Mouse (Mus musculus) neural tube, embryonic 10.5 days (tissue): ENCODE data around the gene Tdg.
"Not testable (repeated sequence)": the region's sequence is repeated elsewhere in the genome, so short reads cannot be mapped to it uniquely, and the experiment has no call there.

Source experiments
- DNase-seq: peaks from one replicate; pipeline ENCODE4 v3.0.0-alpha.2; 2017; ENCODE audit warnings: low spot score; ENCODE audit errors: extremely low spot score

The Tdg gene

GRCm38 (mm10) chr10:82629586-82630255 lies at the start of gene Tdg:
Gene Tdg (plus strand): TSS chr10:82629828.
- peak; percentile 89 for DNase-seq

GRCm38 (mm10) chr10:82589673-82590072 lies 40.0 kb upstream of the Tdg start:
- not testable (repeated sequence) for DNase-seq

GRCm38 (mm10) chr10:82594421-82594820 lies 35.2 kb upstream of the Tdg start:
- not testable (repeated sequence) for DNase-seq

GRCm38 (mm10) chr10:82622235-82622634 lies 7.4 kb upstream of the Tdg start:
- peak; percentile 25 for DNase-seq

- peak; percentile 95 for DNase-seq
Measured at GRCm38 (mm10) chr10:82622671-82623552, 6.7 kb upstream of the Tdg start, which contains the start of gene 1190007I07Rik. Gene 1190007I07Rik (minus strand): TSS chr10:82623228.

DNA sequence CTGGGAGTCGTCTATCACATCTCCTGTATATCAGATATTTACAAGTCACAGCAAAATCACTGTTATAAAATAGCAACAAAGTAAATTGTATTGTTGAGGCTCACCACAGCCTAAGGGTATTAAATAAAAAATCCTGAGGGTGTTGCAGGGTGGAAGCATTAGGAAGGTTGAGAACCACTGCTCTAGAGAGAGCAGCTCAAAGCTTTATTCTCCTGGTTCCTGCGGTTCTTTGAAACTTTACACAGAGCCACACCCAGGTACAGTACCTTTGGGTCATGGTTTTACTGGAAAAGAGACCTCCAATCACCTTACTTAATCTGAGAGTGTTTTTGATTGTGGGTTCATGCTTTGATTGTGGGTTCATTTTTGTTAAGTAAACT lies 6.1 kb upstream of the Tdg start:
- not testable (repeated sequence) for DNase-seq

DNA sequence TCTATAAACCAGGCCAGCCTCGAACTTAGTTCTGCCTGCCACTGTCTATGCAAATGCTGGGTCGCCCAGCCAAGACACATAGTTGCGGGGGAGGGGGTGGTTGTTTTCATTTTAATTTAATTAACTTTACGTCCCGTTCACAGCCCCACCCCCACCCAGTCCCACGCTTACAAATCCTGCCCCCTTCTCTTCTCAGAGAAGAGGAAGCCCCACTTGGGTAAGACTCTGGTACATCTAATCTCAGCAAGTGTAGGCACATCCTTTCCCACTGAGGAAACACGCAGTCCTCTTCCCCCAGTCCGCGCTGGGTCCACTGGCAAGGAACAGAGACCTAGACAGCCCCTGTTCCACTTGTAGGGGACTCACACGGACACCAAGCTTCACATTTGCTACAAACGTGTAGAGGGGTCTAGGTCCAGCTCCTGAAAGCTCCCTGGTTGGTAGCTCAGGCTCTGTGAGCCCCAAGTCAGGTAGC lies 480 bp upstream of the Tdg start:
- no peak for DNase-seq

DNA sequence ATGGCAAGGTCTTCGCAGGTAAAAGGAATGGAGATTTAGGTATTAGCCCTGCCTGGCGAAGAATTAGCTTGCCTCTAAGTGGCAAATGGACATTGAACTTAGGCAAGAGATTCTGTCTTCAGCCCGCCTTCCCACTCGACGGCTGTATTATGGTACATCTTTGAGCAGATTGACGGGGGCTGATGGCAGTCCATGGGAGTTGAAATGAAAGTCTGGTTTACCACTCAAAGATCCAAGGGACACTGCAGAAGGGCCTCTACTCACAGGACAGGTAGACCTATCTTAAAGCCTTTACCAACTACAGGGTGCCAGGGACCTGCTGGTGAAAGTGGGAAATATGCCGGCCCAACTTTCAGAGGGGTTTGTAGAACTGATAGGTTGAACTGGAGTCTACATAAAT lies 869 bp downstream of the Tdg start:
- DNase-seq = peak; percentile 27

DNA sequence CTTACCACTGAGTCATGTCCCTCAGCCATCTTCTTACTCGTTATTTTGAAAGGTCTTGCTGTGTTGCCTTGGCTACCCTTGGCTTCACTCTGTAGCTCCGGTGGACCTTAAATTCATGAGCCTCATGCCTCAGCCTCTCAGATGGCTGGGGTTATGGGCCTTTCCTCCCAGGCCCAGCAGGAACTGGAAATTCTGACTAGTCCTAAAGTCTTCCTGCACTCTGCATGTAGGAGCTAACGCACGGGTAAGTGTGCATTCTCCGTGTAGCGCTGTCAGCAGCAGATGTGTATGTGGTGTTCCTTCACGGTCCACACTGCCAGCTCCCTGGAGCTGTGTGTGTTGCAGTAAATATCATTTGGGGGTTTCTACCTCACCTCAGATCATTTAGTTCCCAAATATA lies 1.5 kb downstream of the Tdg start:
- no peak for DNase-seq

- DNase-seq = no peak
Measured at GRCm38 (mm10) chr10:82632496-82633280, 3.1 kb downstream of the Tdg start.

DNA sequence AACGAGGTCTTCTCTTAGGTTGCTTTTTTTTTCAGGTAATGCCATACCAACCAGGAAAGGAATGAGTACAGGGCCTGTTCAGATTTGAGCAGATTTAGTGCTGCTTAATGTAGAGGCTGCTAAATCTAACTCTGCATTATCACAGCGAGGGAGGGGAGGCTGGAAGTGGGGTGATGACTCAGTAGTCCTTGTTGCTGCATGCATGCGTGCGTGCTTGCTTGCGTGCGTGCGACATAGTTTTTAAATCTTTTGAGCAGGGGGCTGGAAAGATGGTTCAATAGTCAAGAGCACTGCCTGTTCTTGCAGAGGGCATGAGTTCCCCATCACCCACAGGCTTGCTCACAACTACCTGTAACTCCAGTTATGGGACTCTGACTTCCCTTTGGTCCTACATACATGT lies 4.7 kb downstream of the Tdg start:
- no peak for DNase-seq

DNA sequence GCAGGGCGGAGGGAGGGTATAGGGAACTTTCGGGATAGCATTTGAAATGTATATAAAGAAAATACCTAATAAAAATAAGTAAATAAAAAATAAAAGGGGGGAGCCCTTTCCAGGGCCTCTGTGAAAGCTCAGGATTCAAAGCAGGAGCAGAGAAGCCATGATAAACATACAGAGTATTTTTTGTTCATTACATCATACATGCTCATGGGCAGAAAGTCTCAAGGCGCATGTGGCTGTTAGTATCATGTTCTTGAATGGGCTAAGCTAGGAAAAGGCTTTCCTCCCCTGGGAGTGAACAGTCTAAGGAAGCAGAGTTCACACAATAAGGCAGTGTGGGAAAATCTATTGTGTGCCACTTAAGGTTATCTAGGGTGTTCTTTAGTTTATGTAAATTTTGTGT lies 6.7 kb downstream of the Tdg start:
- DNase-seq = no peak

- no peak for DNase-seq
Measured at GRCm38 (mm10) chr10:82639032-82639698, 9.5 kb downstream of the Tdg start.

DNA sequence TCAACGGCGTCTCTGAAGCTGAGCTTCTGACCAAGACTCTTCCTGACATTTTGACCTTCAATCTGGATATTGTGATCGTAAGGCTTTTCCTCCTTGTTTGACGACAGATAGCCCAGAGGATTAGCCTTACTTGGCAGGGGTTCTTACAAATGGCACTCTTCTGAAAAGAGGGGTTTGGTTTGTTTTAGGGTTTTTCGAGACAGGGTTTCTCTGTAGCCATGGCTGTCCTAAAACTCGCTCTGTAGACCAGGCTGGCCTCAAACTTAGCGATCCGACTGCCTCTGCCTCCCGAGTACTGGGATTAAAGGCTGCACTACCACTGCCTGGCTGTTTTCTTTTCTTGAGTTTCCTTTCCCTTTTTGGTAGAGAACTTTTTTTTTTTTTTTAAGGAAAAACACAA lies 11.9 kb downstream of the Tdg start:
- DNase-seq = no peak

DNA sequence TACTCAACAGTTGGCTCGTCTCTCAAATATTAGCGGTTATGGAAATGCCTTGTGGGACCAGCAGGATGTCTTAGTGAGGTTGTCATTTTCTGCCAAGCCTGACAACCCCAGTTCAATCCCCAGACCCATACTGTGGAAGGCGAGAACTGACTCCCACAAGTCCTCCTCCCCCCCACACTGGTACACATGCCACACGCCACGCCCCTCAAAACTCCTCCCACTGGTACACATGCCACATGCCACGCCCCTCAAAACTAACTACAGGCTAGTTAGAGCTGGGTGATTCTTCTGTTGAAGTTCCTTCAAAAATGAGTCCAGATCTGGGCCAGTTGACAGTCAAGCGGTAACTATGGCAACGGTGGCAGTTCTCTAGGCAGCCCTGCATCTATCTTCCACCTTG lies 16.5 kb downstream of the Tdg start:
- no peak for DNase-seq

DNA sequence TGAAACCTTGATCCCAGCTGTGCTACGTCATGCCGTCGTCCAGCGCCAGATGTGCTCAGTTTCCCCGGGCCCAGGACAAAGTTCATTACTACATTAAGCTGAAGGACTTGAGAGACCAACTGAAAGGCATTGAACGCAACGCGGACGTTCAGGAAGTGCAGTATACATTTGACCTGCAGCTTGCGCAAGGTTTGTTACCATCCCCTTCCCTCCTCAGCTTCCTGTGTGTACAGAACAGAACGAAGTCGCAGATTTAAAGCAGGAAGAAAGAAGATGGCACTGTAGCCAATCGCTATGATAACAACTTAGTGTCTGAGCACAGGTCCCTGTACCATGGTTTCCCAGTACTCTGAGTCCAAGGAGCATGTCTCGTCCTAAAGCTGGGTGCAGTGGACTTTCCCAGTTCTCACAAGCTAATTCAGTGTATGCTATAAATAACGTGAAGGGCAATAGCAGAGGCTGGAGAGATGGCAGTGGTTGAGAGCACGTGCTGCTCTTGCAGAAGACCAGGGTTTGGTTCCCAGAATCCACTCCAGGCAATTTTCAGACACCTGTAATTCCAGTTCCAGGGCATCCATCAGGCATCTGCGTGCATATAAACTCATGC lies 17.7 kb downstream of the Tdg start:
- DNase-seq = no peak

DNA sequence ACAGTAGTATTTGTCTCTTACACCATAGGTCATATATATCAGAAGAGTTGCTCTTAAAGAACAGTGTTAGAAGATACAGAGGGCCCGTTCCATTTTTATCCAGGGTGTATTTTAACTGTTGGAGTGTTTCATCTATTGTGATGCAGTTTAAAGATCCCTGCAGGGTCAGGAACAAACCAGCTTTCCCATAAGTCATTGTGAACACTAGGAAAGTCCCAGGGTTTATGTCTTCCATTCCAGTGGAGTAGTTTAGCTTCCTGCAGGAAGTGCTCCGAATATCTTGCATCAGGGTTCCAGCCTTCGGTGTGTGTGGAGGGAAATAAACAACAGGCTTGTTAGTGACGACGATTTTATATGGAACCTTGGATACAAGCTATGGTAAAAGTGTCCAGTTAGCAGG lies 21.6 kb downstream of the Tdg start:
- DNase-seq = no peak

GRCm38 (mm10) chr10:82652625-82653024 lies 23.0 kb downstream of the Tdg start:
- no peak for DNase-seq

DNA sequence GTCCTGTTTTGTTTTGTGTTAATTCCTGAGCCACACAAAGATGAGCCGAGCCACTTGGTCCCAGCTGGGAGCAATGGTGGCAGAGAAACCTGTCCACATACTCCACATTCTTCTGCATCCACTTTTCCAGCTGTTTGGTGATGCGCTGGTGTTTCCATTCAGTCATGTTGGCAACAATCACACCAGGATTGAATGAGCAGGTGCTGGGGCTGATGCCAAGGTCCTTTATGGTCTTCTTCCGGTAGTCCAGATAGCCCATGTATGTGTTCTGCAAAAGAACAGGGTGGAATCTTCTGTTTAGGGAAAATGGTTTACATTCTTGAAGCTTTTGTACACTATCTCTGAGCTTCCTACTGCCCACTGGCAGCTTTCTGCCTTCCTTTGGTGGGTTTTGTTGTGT lies 25.0 kb downstream of the Tdg start:
- no peak for DNase-seq

DNA sequence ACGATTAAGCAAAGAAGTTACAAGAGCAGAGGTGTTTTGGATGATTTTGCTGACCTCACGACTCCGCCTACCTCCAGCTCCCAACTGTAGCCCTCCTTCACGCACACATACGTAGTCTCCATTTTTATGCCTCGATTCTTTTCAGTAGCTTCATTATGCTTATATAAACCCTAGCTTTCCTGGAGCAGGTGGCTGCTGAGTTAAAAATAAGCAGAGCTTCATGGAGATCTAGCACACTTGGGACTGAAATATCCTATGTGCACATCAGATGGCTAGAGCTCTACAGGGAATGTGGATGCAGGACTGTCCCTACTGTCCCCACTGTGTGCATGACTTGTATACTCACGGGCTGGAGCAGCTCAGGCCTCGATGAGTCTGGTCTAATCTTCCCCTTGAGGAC lies 32.2 kb downstream of the Tdg start:
- DNase-seq = no peak
